Mouse (Mus musculus) kidney, postnatal 0 days (tissue): ENCODE measurements around the gene Atad3a. TPM values are rescaled to one million over a fixed set of nuclear protein-coding genes. Genes with fewer than 3 reads are reported as not detected.
"Not testable (repeated sequence)": the region's sequence is repeated elsewhere in the genome, so short reads cannot be mapped to it uniquely, and the experiment has no call there.

Experiments
- ATAC-seq: fragments of 200-750 bp; cut with Nextera tagmentation; replicated peaks from 2 replicates; pipeline ENCODE4 v1.8.0; 2017; ENCODE audit warnings: low read depth, moderate number of reproducible peaks, moderate TSS enrichment, moderate library complexity; ENCODE audit not compliant: low FRiP score
- DNase-seq: peaks from one replicate; pipeline ENCODE4 v3.0.0-alpha.2; 2016; ENCODE audit warnings: low spot score
- H3K27ac ChIP-seq: fragments of 300-500 bp; sonication (generic); 2 replicates; pipeline ENCODE4 v1.5.1; 2014; ENCODE audit warnings: mild to moderate bottlenecking
- H3K27me3 ChIP-seq: fragments of 300-500 bp; sonication (generic); 2 replicates; pipeline ENCODE4 v1.6.1; 2014; ENCODE audit warnings: low read length, mixed read lengths; ENCODE audit not compliant: insufficient read depth
- H3K36me3 ChIP-seq: fragments of 300-500 bp; sonication (generic); 2 replicates; pipeline ENCODE4 v1.6.1; 2014; ENCODE audit warnings: low read length, mixed read lengths; ENCODE audit not compliant: insufficient read depth
- H3K4me1 ChIP-seq: fragments of 300-500 bp; sonication (generic); replicated peaks from 2 replicates; pipeline ENCODE4 v1.6.1; 2014; ENCODE audit warnings: antibody characterized with exemption, low read length, mixed read lengths; ENCODE audit not compliant: insufficient read depth
- H3K4me2 ChIP-seq: fragments of 300-500 bp; sonication (generic); 2 replicates; pipeline ENCODE4 v1.6.1; 2014; ENCODE audit warnings: mild to moderate bottlenecking, low read length, moderate library complexity, mixed read lengths
- H3K4me3 ChIP-seq: fragments of 300-500 bp; sonication (generic); replicated peaks from 2 replicates; pipeline ENCODE4 v1.5.1; 2014; ENCODE audit warnings: low read depth, low read length
- H3K9ac ChIP-seq: fragments of 300-500 bp; sonication (generic); 2 replicates; pipeline ENCODE4 v1.6.1; 2014; ENCODE audit warnings: low read depth, low read length
- H3K9me3 ChIP-seq: fragments of 300-500 bp; sonication (generic); replicated peaks from 2 replicates; pipeline ENCODE4 v1.6.1; 2016; ENCODE audit warnings: low read length, inconsistent platforms, mixed read lengths
- CTCF ChIP-seq: IDR thresholded peaks from 2 replicates; pipeline ENCODE4 v1.5.1; 2016; ENCODE audit warnings: antibody characterized with exemption, low read depth, mild to moderate bottlenecking, moderate library complexity
- WGBS: fragments of 180-500 bp; shearing (Covaris S2); extraction: QIAGEN DNeasy Blood & Tissue Kit; methylation state at CpG from one replicate; pipeline ENCODE4 v1.1.7; 2014; 5-methylcytosine and 5-hydroxymethylcytosine counted together
- polyA plus RNA-seq: library from polyadenylated mRNA; unstranded; fragments of >200 nt; fragmentation: Nextera tagmentation; extraction: Ambion mirVana; gene quantifications from 2 replicates; pipeline ENCODE4 v1.2.1, GENCODE M21; 2015

The Atad3a gene
- polyA plus RNA-seq, 1 experiment from 2014 or later = 92.1 TPM

- Histone ChIP-seq H3K9ac (no peak overlapping the region), H3K27me3 (no peaks in the 10 kb centered on the region), H3K4me2 (no peak overlapping the region), H3K4me3 (no peak overlapping the region), H3K36me3 (peaks cover 61% of the 10 kb centered on the region), H3K9me3 (no peaks in the 10 kb centered on the region), H3K4me1 (no peaks in the 10 kb centered on the region), H3K27ac (no peak overlapping the region)
- TF ChIP-seq CTCF = no peak
- ATAC-seq (no peak), DNase-seq (no peak)
- WGBS = 93% methylated on average over 5 of the region's 5 CpGs
These were observed 18.2 kb downstream of the Atad3a start for GRCm38 (mm10) chr4:155742684-155743083.

- H3K36me3 ChIP-seq = peaks cover 49% of the 10 kb centered on the region
- not testable (repeated sequence) for DNase-seq, H3K4me2 ChIP-seq, H3K4me1 ChIP-seq, H3K27ac ChIP-seq, H3K27me3 ChIP-seq, H3K9ac ChIP-seq, ATAC-seq, H3K9me3 ChIP-seq, H3K4me3 ChIP-seq
- WGBS = 77% methylated on average over 10 of the region's 10 CpGs
These were observed 20.2 kb downstream of the Atad3a start for GRCm38 (mm10) chr4:155740681-155741080.

DNA sequence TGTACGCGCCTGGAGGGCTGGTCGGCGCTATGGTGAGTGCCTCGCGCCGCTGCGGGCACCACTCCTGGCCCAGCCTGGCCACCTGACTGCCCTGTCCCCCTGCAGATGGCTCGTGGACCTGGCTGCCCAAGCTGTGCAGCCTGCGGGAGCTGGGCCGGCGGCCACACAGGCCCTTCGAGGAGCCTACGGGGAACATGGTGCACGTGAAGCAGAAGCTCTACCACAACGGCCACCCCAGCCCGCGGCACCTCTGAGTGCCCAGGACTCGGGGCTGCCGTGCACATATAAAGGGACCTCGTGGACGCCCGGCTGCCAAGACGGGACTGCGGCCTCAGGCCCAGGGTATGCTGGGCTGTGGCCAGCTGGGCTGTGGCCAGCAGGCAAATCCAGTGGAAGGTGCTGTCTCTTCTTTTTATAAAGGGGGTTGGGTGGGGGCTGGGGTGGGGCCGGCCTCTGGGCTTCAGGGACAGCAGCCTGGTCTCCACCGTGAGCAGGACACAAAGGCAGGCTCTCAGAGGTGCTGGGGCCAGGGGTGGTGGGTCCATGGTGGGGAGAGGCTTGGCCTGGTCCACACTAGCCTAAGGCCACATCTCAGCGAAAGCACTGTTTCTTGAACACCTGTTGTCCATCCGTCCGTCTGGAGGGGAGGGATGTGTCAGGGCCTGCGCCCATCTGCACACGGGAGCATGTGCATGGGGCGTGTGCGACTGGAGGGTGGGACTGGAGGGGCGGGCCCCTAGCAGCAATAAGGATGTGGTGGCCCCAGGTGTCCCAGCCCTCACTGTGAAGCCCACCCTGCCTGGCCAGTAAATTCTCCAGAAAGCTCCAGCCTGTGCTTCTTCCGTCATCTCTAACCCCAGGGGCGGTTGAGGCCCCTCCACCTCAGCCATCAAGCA is 20.9 kb downstream of the Atad3a start:
- H3K9ac ChIP-seq = no peak overlapping the region
- ATAC-seq = no peak
- no peak overlapping the region for H3K4me2 ChIP-seq
- no peaks in the 10 kb centered on the region for H3K9me3 ChIP-seq
- no peak for TF ChIP-seq CTCF
- DNase-seq = no peak
- H3K27me3 ChIP-seq = no peaks in the 10 kb centered on the region
- H3K4me1 ChIP-seq = peaks cover 6% of the 10 kb centered on the region; the same call in 1 of the 2 replicates
- peaks cover 43% of the 10 kb centered on the region for H3K36me3 ChIP-seq
- WGBS = 80% methylated on average over 37 of the region's 37 CpGs
- no peak overlapping the region for H3K27ac ChIP-seq
- H3K4me3 ChIP-seq = no peak overlapping the region

DNA sequence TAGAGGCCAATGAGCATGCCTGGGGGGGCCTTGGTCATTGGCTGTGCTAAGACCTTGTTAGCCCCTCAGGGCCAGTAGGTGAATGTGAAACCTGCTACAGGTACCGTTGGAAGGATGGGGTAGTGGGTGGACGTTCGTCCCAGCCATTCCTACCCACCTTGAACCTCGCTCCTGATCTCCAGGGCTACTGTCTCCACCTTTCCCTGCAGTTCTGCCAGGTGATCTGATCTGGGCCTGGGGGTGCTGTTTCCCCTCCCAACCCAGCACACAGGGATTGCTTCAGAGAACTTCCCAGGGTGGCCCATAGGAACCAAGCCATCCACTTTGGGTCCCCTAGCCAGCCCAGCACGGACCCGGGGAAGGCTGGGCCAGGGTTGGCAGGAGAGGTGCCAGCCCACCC is 21.7 kb downstream of the Atad3a start:
- no peak for TF ChIP-seq CTCF
- H3K36me3 ChIP-seq = peaks cover 34% of the 10 kb centered on the region; the same call in 1 of the 2 replicates
- DNase-seq (no peak), ATAC-seq (no peak)
- no peak overlapping the region for H3K4me2 ChIP-seq
- no peaks in the 10 kb centered on the region for H3K9me3 ChIP-seq
- 83% methylated on average over 6 of the region's 6 CpGs for WGBS
- no peak overlapping the region for H3K27ac ChIP-seq
- H3K4me1 ChIP-seq = peaks cover 6% of the 10 kb centered on the region; the same call in 1 of the 2 replicates
- no peaks in the 10 kb centered on the region for H3K27me3 ChIP-seq
- H3K9ac ChIP-seq = no peak overlapping the region
- no peak overlapping the region for H3K4me3 ChIP-seq

DNA sequence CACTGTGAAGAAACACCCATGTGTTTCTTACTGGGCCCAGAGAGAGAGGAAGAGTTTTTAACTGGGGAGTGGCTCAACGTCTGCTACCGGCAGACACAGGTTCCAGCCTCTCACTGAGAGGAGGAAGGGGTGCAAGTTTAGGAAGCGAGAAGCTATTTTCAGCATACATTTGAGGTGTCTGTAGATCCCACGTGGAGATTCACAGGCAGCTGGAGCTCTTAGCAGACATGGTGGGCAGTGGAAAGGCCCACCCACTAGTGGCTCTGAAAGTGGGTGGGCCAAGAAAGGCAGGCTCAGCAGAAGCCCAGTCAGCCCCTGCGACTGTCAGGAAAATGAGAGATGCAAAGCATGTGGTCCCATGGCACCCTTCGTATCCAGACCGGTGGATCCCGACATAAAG is 22.6 kb downstream of the Atad3a start:
- Histone ChIP-seq H3K27me3 (no peaks in the 10 kb centered on the region), H3K4me3 (no peak overlapping the region), H3K9ac (no peak overlapping the region), H3K4me1 (peaks cover 6% of the 10 kb centered on the region; the same call in 1 of the 2 replicates), H3K4me2 (no peak overlapping the region), H3K27ac (no peak overlapping the region), H3K9me3 (no peaks in the 10 kb centered on the region), H3K36me3 (peaks cover 31% of the 10 kb centered on the region; the same call in 1 of the 2 replicates)
- no peak for TF ChIP-seq CTCF
- DNase-seq (no peak), ATAC-seq (no peak)
- WGBS = 62% methylated on average over 8 of the region's 8 CpGs

DNA sequence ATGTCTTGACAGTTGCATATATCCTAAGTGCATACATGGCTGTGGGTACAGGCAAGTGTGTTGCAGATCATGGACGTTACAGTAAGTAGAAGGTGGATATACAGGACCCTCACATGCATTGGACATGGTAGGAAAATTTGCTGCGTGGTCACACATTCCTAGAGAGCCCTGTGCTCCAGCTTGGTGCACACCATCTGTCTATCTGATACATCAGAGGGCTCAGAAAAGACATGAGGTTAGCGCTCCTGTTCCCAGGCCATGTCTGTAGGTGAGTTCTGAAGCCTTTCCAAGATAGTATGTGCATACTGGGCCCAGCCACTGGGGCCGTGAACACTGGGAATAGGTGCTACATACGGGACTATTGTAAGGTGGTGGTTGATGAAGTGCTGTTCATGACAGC is 24.5 kb downstream of the Atad3a start:
- H3K4me2 ChIP-seq = no peak overlapping the region

More for the DNA sequence above, 24.5 kb downstream of the Atad3a start:
- WGBS = 91% methylated on average over 5 of the region's 5 CpGs
- H3K9ac ChIP-seq = no peak overlapping the region
- ATAC-seq = no peak
- no peak overlapping the region for H3K4me3 ChIP-seq
- H3K9me3 ChIP-seq = no peaks in the 10 kb centered on the region
- no peak overlapping the region for H3K27ac ChIP-seq
- H3K36me3 ChIP-seq = peaks cover 19% of the 10 kb centered on the region; the same call in 1 of the 2 replicates
- no peak for TF ChIP-seq CTCF
- H3K27me3 ChIP-seq = no peaks in the 10 kb centered on the region
- peaks cover 6% of the 10 kb centered on the region; the same call in 1 of the 2 replicates for H3K4me1 ChIP-seq
- no peak for DNase-seq
